Mouse (Mus musculus): ENCODE data around the gene Krt79.

Gene Krt79

DNA sequence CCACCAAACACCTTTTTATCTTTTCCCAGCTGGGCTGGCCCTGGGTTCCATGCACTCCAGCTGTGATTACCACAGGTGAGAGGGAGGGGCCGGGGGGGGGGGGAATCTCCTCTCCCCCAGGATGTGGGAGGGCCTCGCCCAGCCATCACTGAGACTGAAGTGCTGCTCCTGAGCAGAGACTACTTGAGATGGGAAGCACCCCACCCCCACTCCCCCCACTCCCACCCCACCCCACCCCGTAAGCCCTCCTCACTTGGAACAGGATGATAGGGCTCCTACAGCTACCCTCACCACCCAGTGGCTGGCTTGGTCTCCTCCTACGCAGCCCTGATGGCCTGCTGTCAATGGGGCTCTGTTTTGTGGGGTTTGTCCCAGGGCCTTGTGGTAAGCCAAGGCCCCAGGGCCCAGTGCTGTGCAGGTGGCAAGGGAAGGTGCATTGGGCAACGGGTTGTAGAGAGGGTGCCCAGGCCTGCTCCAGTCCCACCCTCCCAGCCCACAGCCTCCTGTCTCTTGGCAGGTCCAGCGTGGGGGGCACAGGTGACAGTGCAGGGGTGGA is at the start of gene Krt79:
TSS of gene Krt79 (minus strand) at position 51 of the 556 bp plus-strand sequence.
- Histone ChIP-seq H3K36me3 (ENCODE audit: insufficient read depth, low read length) (no peaks in the 10 kb centered on the region), H3K9me3 (ENCODE audit: low read length) (no peaks in the 10 kb centered on the region), H3K27me3 (ENCODE audit: insufficient read depth, low read length) (peaks cover 17% of the 10 kb centered on the region), H3K4me1 (replicated peaks; ENCODE audit: low read depth, low read length) (peaks cover 18% of the 10 kb centered on the region), H3K4me3 (replicated peaks; ENCODE audit: low read length) (peak within 1 kb of the TSS; percentile 32)
- TF ChIP-seq NANOG (IDR thresholded peaks at IDR 0.05; ENCODE audit: borderline replicate concordance, low read length) (no peak), POU5F1 (IDR thresholded peaks at IDR 0.05; ENCODE audit: borderline replicate concordance, low read length) (no peak), CTCF (conservative IDR thresholded peaks at IDR 0.05; ENCODE audit: low read length) (no peak)

DNA sequence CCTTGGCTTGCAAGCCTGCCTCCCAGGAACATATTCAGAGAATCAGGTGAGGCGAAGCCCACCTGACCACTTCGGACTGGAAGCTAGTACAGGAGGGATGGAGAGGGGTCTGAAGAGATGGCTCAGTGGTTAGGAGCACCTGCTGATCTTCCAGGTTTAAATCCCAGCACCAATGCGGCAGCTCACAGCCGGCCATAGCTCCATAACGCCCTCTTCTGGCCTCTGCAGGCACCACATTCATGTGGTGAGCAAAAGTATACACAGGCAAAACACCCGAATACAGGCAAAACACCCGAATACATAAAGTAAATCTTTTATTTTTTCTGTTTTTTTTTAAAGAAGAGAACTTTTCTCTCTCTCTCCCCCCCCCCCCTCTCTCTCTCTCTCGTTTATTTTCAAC is 48.6 kb upstream of the Krt79 start:
- no peaks in the 10 kb centered on the region for H3K36me3 ChIP-seq (ENCODE audit: insufficient read depth, low read length)
- no peaks in the 10 kb centered on the region for H3K9me3 ChIP-seq (ENCODE audit: low read length)
- peaks cover 30% of the 10 kb centered on the region for H3K4me1 ChIP-seq (replicated peaks; ENCODE audit: low read depth, low read length)
- H3K27me3 ChIP-seq (ENCODE audit: insufficient read depth, low read length), result 0 out of 2 replicates have a peak, but pooled peaks cover 7% of the 10 kb centered on the region
- TF ChIP-seq POU5F1 (IDR thresholded peaks at IDR 0.05; ENCODE audit: borderline replicate concordance, low read length), result no peak
- peak; percentile 20 for TF ChIP-seq CTCF (conservative IDR thresholded peaks at IDR 0.05; ENCODE audit: low read length)
- no peak overlapping the region for H3K4me3 ChIP-seq (replicated peaks; ENCODE audit: low read length)

DNA sequence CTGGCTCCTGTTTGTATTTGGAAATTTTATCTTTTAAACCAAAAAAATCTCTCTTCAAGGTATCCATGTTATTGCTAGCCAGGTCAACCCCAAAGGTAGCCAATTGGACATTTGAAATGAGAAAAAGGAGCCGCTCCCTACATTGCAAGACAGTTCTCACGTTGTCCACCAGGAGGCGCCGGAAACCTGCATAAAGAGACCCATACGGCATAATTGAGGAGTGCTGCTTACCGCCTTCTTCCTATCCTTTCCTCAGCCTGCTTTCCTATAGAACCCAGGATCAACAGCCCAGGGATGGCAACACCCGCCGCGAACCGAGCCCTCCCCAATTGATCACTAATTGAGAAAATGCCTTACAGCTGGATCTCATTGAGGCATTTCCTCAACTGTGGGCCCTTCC is 48.0 kb upstream of the Krt79 start:
- TF ChIP-seq POU5F1 (IDR thresholded peaks at IDR 0.05; ENCODE audit: borderline replicate concordance, low read length) (no peak), CTCF (conservative IDR thresholded peaks at IDR 0.05; ENCODE audit: low read length) (peak; percentile 93), NANOG (IDR thresholded peaks at IDR 0.05; ENCODE audit: borderline replicate concordance, low read length) (no peak)
- Histone ChIP-seq H3K4me1 (replicated peaks; ENCODE audit: low read depth, low read length) (peaks cover 36% of the 10 kb centered on the region), H3K4me3 (replicated peaks; ENCODE audit: low read length) (no peak overlapping the region), H3K9me3 (ENCODE audit: low read length) (no peaks in the 10 kb centered on the region), H3K36me3 (ENCODE audit: insufficient read depth, low read length) (no peaks in the 10 kb centered on the region), H3K27me3 (ENCODE audit: insufficient read depth, low read length) (0 out of 2 replicates have a peak, but pooled peaks cover 7% of the 10 kb centered on the region)

DNA sequence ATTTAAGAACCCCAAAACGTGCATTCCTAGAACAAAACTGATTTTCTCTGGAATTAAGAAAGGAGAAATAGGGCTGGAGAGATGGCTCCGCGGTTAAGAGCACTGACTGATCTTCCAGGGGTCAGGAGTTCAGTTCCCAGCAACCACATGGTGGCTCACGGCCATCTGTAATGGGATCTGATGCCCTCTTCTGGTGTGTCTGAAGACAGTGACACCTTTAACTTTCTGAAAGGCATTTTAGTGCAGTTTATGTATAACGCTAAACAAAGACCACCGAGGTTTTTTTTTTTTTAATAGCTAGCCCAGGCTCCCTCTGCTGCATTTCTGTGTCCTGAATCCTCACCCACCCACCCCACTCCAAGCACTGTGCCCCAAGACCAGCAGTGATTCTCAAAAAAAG is 44.6 kb upstream of the Krt79 start:
- TF ChIP-seq NANOG (IDR thresholded peaks at IDR 0.05; ENCODE audit: borderline replicate concordance, low read length), result no peak
- TF ChIP-seq POU5F1 (IDR thresholded peaks at IDR 0.05; ENCODE audit: borderline replicate concordance, low read length), result no peak
- TF ChIP-seq CTCF (conservative IDR thresholded peaks at IDR 0.05; ENCODE audit: low read length), result no peak
- Histone ChIP-seq H3K36me3 (ENCODE audit: insufficient read depth, low read length) (no peaks in the 10 kb centered on the region), H3K4me3 (replicated peaks; ENCODE audit: low read length) (no peak overlapping the region), H3K27me3 (ENCODE audit: insufficient read depth, low read length) (0 out of 2 replicates have a peak, but pooled peaks cover 4% of the 10 kb centered on the region), H3K4me1 (replicated peaks; ENCODE audit: low read depth, low read length) (peaks cover 25% of the 10 kb centered on the region), H3K9me3 (ENCODE audit: low read length) (no peaks in the 10 kb centered on the region)

DNA sequence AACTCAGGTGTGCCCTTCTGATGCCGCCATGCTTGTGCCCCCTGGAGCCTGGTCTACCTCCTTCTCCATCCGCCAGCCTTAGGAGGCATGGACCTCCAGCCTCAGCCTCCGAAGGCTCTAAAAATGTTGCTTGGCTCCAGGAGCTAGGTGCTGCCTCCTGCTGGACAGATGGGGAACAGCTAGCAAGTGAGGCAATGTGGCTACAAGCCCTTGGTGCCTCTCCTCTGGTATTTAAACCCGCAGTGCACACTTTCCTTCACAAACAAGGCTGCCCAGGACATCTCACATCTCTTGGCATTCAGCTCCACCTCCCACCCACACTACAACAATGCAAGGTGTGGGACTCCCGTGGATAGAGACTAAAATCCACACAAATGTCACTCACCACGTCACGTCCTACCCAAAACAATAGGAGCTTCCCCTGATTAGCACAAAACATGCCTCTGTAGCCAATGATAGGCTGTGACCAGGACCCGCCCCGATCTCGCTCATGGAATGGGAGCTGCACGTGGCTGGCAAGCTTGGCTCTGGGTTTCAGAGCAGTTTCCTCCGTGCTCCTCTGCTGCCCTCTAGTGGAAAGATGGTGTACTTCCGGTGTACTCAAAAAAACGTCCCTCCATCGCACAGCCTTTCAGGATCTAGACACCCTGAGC is 44.0 kb upstream of the Krt79 start:
- Histone ChIP-seq H3K4me1 (replicated peaks; ENCODE audit: low read depth, low read length) (peaks cover 25% of the 10 kb centered on the region), H3K27me3 (ENCODE audit: insufficient read depth, low read length) (0 out of 2 replicates have a peak, but pooled peaks cover 1% of the 10 kb centered on the region)
- TF ChIP-seq CTCF (conservative IDR thresholded peaks at IDR 0.05; ENCODE audit: low read length), result peak; percentile 95
- no peak for TF ChIP-seq POU5F1 (IDR thresholded peaks at IDR 0.05; ENCODE audit: borderline replicate concordance, low read length)

DNA sequence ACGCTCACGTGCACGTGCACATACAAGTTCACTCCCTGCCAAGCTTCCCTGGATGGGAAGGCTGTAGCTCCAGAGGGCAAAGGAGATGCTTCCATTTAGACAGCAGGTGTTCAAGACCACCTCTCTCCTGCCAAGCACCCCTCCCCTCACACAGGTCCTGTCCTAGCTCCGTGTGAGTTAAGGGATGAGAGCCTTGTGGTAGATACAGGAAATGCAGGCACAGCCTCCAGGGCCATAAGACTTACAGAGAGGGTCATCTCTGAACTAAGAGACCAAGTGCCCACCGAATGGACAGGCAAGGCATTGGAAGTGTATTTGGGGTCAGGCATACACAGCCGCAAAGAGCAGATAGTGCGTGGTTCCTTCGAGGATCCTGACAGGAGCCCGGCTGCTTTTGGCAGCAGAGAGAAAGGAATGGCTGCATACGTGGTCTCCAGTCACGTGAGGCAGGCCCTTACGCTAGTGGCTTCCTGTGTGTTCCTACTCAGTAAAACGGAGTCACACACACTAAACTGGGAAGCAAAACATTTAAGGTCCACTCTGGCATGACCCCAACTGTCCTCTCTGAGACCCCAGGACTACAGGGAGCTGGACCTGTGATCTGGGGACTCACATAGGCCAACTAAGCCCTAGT is 43.3 kb upstream of the Krt79 start:
- H3K27me3 ChIP-seq (ENCODE audit: insufficient read depth, low read length), result peaks cover 6% of the 10 kb centered on the region
- H3K36me3 ChIP-seq (ENCODE audit: insufficient read depth, low read length), result no peaks in the 10 kb centered on the region
- peak overlapping the region; percentile 63 for H3K4me3 ChIP-seq (replicated peaks; ENCODE audit: low read length)
- H3K9me3 ChIP-seq (ENCODE audit: low read length), result no peaks in the 10 kb centered on the region
- peaks cover 23% of the 10 kb centered on the region for H3K4me1 ChIP-seq (replicated peaks; ENCODE audit: low read depth, low read length)
- TF ChIP-seq NANOG (IDR thresholded peaks at IDR 0.05; ENCODE audit: borderline replicate concordance, low read length) (no peak), CTCF (conservative IDR thresholded peaks at IDR 0.05; ENCODE audit: low read length) (peak; percentile 48), POU5F1 (IDR thresholded peaks at IDR 0.05; ENCODE audit: borderline replicate concordance, low read length) (no peak)

More for the DNA sequence above, 44.0 kb upstream of the Krt79 start:
- Histone ChIP-seq H3K36me3 (ENCODE audit: insufficient read depth, low read length) (no peaks in the 10 kb centered on the region), H3K9me3 (ENCODE audit: low read length) (no peaks in the 10 kb centered on the region), H3K4me3 (replicated peaks; ENCODE audit: low read length) (peak overlapping the region; percentile 63)

DNA sequence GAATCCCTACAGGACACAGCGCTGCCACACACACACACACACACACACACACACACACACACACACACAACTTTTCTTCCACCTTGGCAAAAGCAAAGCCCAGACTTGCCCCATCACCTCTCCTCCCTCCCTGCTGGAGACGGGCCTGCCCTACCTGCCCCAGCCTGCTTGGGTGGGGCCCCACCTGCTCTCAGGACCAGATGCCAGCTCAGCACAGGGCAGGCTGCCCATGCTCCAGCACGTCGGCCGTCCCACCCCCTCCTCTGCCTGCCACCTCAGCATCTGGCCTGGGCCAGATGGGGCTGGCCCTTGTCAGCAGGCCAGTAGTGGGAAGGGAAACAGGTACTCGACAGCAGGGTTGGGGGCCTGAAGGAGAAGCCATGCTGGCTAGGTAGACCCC is 40.7 kb upstream of the Krt79 start:
- Histone ChIP-seq H3K9me3 (ENCODE audit: low read length) (no peaks in the 10 kb centered on the region), H3K4me1 (replicated peaks; ENCODE audit: low read depth, low read length) (peaks cover 43% of the 10 kb centered on the region), H3K27me3 (ENCODE audit: insufficient read depth, low read length) (peaks cover 29% of the 10 kb centered on the region)

DNA sequence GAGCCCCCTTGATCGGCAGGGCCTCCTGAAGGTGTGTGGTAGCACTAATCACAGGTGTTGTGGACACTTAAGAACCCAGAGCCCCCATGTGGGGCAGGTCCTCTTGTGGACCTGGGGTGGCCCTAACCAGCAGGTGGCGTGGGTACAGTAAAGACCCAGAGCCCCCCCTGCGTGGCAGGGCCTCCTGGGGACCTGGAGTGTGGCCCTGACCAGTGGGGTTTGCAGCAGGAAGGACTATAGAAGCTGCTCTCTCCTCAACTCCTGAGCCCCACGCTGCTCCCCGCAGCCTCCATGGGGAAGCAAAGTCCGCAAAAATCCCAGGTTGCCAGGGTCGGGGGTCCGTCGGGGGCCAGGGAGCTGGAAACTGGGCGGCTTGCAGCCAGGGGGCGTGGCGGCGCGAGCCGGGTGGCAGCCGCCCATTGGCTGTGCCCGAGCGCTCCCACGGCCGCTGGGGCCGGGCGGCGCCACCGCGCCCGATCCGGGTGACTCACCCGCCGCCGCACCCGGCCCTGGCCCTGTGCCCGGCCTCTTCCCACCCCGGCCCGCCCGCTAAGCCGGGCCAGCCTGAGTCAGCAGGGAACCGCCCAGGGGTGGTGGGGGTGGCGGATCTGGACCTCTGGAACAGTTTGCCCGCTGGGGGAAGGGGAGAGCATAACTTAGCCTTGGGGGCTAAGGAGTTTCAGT is 37.1 kb upstream of the Krt79 start:
- H3K36me3 ChIP-seq (ENCODE audit: insufficient read depth, low read length), result no peaks in the 10 kb centered on the region
- TF ChIP-seq NANOG (IDR thresholded peaks at IDR 0.05; ENCODE audit: borderline replicate concordance, low read length) (no peak), CTCF (conservative IDR thresholded peaks at IDR 0.05; ENCODE audit: low read length) (no peak), POU5F1 (IDR thresholded peaks at IDR 0.05; ENCODE audit: borderline replicate concordance, low read length) (no peak)
- peak overlapping the region; percentile 68 for H3K4me3 ChIP-seq (replicated peaks; ENCODE audit: low read length)
- H3K4me1 ChIP-seq (replicated peaks; ENCODE audit: low read depth, low read length), result peaks cover 49% of the 10 kb centered on the region
- H3K9me3 ChIP-seq (ENCODE audit: low read length), result no peaks in the 10 kb centered on the region
- H3K27me3 ChIP-seq (ENCODE audit: insufficient read depth, low read length), result peaks cover 53% of the 10 kb centered on the region

More for the DNA sequence above, 40.7 kb upstream of the Krt79 start:
- TF ChIP-seq NANOG (IDR thresholded peaks at IDR 0.05; ENCODE audit: borderline replicate concordance, low read length), result no peak
- no peak for TF ChIP-seq CTCF (conservative IDR thresholded peaks at IDR 0.05; ENCODE audit: low read length)
- no peak for TF ChIP-seq POU5F1 (IDR thresholded peaks at IDR 0.05; ENCODE audit: borderline replicate concordance, low read length)
- H3K4me3 ChIP-seq (replicated peaks; ENCODE audit: low read length), result no peak overlapping the region
- no peaks in the 10 kb centered on the region for H3K36me3 ChIP-seq (ENCODE audit: insufficient read depth, low read length)
